Mouse (Mus musculus) liver, adult 2 months (tissue): ENCODE measurements around the gene Krtap4-1. TPM values are rescaled to one million over a fixed set of nuclear protein-coding genes. Genes with fewer than 3 reads are reported as not detected.
"Not testable (repeated sequence)": the region's sequence is repeated elsewhere in the genome, so short reads cannot be mapped to it uniquely, and the experiment has no call there.

Source experiments
- DNase-seq: peaks from one replicate; pipeline ENCODE4 v3.0.0-alpha.2; 2011; ENCODE audit warnings: low read depth, low spot score; ENCODE audit errors: extremely low read depth
- H3K27ac ChIP-seq: fragments of 200-500 bp; replicated peaks from 2 replicates; pipeline ENCODE4 v1.5.1; 2012; ENCODE audit warnings: low read depth, mild to moderate bottlenecking, control low read depth, inconsistent platforms, low read length; ENCODE audit not compliant: insufficient read depth
- H3K27me3 ChIP-seq: fragments of 200-500 bp; 2 replicates; pipeline ENCODE4 v1.6.1; 2012; ENCODE audit warnings: mild to moderate bottlenecking, moderate library complexity, low read length, inconsistent platforms; ENCODE audit not compliant: control insufficient read depth, insufficient read depth
- H3K36me3 ChIP-seq: fragments of 200-500 bp; 2 replicates; pipeline ENCODE4 v1.6.1; 2012; ENCODE audit warnings: low read length, inconsistent platforms; ENCODE audit not compliant: control insufficient read depth, insufficient read depth
- H3K4me1 ChIP-seq: fragments of 200-500 bp; 2 replicates; pipeline ENCODE4 v1.6.1; 2011; ENCODE audit warnings: low read length; ENCODE audit not compliant: control insufficient read depth, insufficient read depth
- H3K4me3 ChIP-seq: fragments of 200-500 bp; 2 replicates; pipeline ENCODE4 v1.5.1; 2011; ENCODE audit warnings: low read depth, mild to moderate bottlenecking, control low read depth, low read length, moderate library complexity; ENCODE audit not compliant: insufficient read depth
- H3K79me2 ChIP-seq: fragments of 200-500 bp; 2 replicates; pipeline ENCODE4 v1.6.1; 2012; ENCODE audit warnings: inconsistent platforms, mild to moderate bottlenecking, low read length, moderate library complexity; ENCODE audit not compliant: control insufficient read depth, insufficient read depth
- H3K9ac ChIP-seq: fragments of 200-500 bp; 2 replicates; pipeline ENCODE4 v1.6.1; 2012; ENCODE audit warnings: low read depth, mild to moderate bottlenecking, control low read depth, inconsistent platforms, low read length
- CTCF ChIP-seq: fragments of 200-500 bp; IDR thresholded peaks from 2 replicates; pipeline ENCODE4 v1.5.1; 2011; ENCODE audit warnings: low read depth, low read length, control low read depth
- POLR2A ChIP-seq: fragments of 200-500 bp; IDR thresholded peaks from 2 replicates; pipeline ENCODE4 v1.6.1; 2011; ENCODE audit warnings: low read length, control low read depth; ENCODE audit not compliant: insufficient read depth; ENCODE audit errors: extremely low read depth
- WGBS: fragments of 180-500 bp; shearing (Covaris S2); methylation state at CpG from one replicate; pipeline ENCODE4 v1.1.7; 2018; 5-methylcytosine and 5-hydroxymethylcytosine counted together
- polyA plus RNA-seq: library from polyadenylated mRNA; depleted of rRNA; stranded (reverse); fragments of >200 nt; gene quantifications from 2 replicates; pipeline ENCODE4 v1.2.3, GENCODE M21; 2012
- total RNA-seq: library from RNA; depleted of rRNA; stranded (reverse); fragments of >200 nt; gene quantifications from 2 replicates; pipeline ENCODE4 v1.2.3, GENCODE M21; 2014

Krtap4-1 gene
- total and polyA plus RNA-seq, 2 experiments = not detected

DNA sequence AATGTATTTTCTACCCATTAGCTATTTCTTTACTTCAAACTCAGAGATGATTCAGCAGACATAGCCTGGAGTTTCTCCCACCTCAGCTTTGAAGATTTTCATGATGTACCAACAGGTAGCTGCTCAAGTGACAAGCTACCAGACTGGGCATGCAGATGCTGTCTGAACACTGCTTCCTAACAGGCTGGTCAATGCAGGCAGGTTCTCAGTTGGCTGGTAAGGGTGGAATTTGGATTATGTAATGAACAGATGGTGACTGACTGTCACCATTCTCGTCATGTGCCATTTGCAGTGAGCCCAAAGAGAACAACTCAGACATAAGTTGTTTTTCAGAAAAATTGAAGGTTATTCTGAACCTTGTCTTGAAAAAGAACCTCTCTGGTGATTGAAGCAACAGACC is 18.9 kb downstream of the Krtap4-1 start:
- Histone ChIP-seq H3K27me3 (no peaks in the 10 kb centered on the region), H3K4me3 (no peak overlapping the region), H3K36me3 (no peaks in the 10 kb centered on the region), H3K27ac (no peak overlapping the region), H3K4me1 (no peaks in the 10 kb centered on the region), H3K9ac (no peak overlapping the region), H3K79me2 (no peaks in the 10 kb centered on the region)
- WGBS = 67% methylated on average over 1 of the region's 1 CpGs
- TF ChIP-seq POLR2A (no peak), CTCF (no peak)
- DNase-seq = no peak

DNA sequence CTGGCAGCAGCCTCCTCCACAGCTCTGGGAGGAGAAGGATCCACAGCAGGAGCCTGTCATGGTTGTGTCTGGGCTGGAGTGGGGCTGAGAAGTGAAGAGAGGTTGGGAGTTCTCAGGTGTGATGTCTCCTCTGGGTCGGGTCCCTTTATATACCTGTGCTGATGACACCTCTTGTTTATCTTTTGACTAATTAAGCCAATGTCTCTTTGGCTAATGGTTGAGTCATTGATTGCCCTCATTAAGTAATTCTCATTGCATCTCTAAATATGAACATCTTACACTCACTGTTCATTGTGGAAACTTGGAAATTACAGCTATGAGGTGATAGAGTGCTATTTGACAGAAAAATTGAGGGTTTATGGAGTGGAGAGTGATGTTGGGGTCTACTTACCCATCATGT is 24.8 kb downstream of the Krtap4-1 start, which contains the start of gene Gm11938:
TSS of gene Gm11938 (minus strand) at position 101 of the 400 bp plus-strand sequence.
- not testable (repeated sequence) for H3K4me1 ChIP-seq, H3K4me3 ChIP-seq, H3K36me3 ChIP-seq, H3K27ac ChIP-seq, H3K27me3 ChIP-seq, H3K79me2 ChIP-seq, H3K9ac ChIP-seq, DNase-seq
- 36% methylated on average over 1 of the region's 1 CpGs for WGBS

DNA sequence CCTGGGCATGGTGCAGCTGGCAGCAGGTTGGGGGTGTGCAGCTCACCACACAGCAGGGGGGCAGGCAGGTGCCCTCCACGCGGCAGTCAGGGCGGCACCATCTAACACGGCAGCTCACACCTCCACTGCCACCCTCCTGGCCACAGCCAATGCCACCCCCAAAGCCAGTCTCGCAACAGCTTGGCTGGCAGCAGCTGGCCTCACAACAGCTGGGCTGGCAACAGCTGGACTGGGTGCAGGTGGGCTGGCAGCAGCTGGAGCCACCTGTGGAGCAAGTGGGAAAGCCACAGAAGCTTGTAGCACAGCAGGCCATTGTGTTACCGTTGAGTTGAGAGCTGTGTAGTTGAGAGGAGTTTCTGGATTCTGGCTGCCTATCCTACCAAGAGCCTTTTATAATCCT is 30.3 kb downstream of the Krtap4-1 start, which contains the start of gene Krtap9-3:
TSS of gene Krtap9-3 (minus strand) at position 364 of the 400 bp plus-strand sequence.
- not testable (repeated sequence) for DNase-seq, H3K4me1 ChIP-seq, H3K27me3 ChIP-seq, H3K27ac ChIP-seq, H3K36me3 ChIP-seq, H3K9ac ChIP-seq, H3K79me2 ChIP-seq, H3K4me3 ChIP-seq
- WGBS = 93% methylated on average over 6 of the region's 6 CpGs

DNA sequence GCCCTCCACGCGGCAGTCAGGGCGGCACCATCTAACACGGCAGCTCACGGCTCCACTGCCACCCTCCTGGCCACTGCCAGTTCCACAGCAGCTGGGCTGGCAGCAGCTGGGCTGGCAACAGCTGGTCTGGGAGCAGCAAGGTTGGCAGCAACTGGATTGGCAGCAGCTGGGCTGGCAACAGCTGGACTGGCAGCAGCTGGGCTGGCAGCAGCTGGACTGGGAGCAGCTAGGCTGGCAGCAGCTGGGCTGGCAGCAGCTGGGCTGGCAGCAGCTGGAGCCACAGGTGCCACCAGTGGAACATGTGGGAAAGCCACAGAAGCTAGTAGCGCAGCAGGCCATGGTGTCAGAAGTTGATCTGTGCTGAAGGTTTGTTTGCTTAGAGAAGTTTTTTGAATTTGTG is 37.1 kb downstream of the Krtap4-1 start, which contains the start of gene Krtap1-3:
TSS of gene Krtap1-3 (minus strand) at position 359 of the 400 bp plus-strand sequence.
- Histone ChIP-seq H3K36me3 (no peaks in the 10 kb centered on the region), H3K79me2 (no peaks in the 10 kb centered on the region), H3K4me3 (no peak within 1 kb of the TSS), H3K27me3 (0 out of 2 replicates have a peak, but pooled peaks cover 3% of the 10 kb centered on the region), H3K27ac (no peak within 1 kb of the TSS), H3K4me1 (no peaks in the 10 kb centered on the region), H3K9ac (no peak within 1 kb of the TSS)
- TF ChIP-seq POLR2A = no peak
- no peak for TF ChIP-seq CTCF
- WGBS = 85% methylated on average over 6 of the region's 6 CpGs
- no peak for DNase-seq

DNA sequence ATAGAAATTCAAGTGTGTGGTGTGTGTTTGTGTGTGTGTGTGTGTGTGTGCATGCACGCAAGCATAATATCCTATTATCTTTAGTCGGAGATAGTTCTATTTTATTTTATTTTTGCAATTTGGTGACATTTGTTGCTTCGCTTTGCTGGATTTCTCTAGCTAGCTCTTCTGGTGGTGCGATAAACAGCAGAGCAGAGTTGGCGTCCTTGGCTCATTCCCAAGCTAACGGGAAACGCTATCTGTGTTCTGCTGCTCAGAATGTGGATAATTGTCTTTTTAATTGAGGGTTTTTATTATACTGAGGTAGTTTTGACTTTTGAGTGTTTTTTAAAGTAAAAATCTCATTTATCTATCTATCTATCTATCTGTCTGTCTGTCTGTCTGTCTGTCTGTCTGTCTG is 42.9 kb downstream of the Krtap4-1 start:
- H3K79me2 ChIP-seq = no peaks in the 10 kb centered on the region
- 80% methylated on average over 7 of the region's 7 CpGs for WGBS
- TF ChIP-seq POLR2A (no peak), CTCF (no peak)

DNA sequence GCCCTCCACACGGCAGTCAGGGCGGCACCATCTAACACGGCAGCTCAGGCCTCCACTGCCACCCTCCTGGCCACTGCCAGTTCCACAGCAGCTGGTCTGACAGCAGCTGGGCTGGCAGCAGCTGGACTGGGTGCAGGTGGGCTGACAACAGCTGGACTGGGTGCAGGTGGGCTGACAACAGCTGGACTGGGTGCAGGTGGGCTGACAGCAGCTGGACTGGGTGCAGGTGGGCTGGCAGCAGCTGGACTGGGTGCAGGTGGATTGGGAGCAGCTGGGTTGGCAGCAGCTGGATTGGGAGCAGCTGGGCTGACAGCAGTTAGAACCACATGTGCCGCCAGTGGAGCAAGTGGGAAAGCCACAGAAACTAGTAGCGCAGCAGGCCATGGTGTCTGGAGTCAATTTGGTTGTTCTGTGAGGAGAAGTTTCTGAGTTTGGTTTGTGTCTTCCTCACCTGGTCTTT is 44.8 kb downstream of the Krtap4-1 start, which contains the start of gene Krtap1-4:
TSS of gene Krtap1-4 (minus strand) at position 410 of the 460 bp plus-strand sequence.
- no peak within 1 kb of the TSS for H3K9ac ChIP-seq
- no peaks in the 10 kb centered on the region for H3K36me3 ChIP-seq
- H3K4me1 ChIP-seq = no peaks in the 10 kb centered on the region
- TF ChIP-seq POLR2A = no peak
- TF ChIP-seq CTCF = no peak
- no peak within 1 kb of the TSS for H3K27ac ChIP-seq
- WGBS = 87% methylated on average over 5 of the region's 5 CpGs
- no peak for DNase-seq
- no peaks in the 10 kb centered on the region for H3K79me2 ChIP-seq
- no peak within 1 kb of the TSS for H3K4me3 ChIP-seq
- H3K27me3 ChIP-seq = 0 out of 2 replicates have a peak, but pooled peaks cover 2% of the 10 kb centered on the region

More for the DNA sequence above, 42.9 kb downstream of the Krtap4-1 start:
- Histone ChIP-seq H3K27me3 (0 out of 2 replicates have a peak, but pooled peaks cover 2% of the 10 kb centered on the region), H3K4me3 (no peak overlapping the region), H3K9ac (no peak overlapping the region), H3K36me3 (no peaks in the 10 kb centered on the region), H3K27ac (no peak overlapping the region), H3K4me1 (no peaks in the 10 kb centered on the region)
- DNase-seq = no peak
